In genomic region chr9:70729544-70729943, GRCm38 (mm10) we compare ENCODE assay signal across 17 mouse cellular contexts. TPM values are rescaled to one million over a fixed set of nuclear protein-coding genes. Genes with fewer than 3 reads are reported as not detected.
DNase-seq lines count a peak whose midpoint lies in the region; ATAC-seq and TF ChIP-seq lines count a peak whose summit lies in the region.
"Had no signal": no experiment of that assay in that cellular context is flagged by ENCODE, and none has a peak within 500 bp of the region (broad histone marks: within the 10 kb centered on the region; RNA-seq: fewer than 3 reads in every experiment).

No protein-coding gene starts in this region.

- WGBS in midbrain, embryonic 14.5 days = 8% methylated on average over 2 of the region's 2 CpGs
- 27% methylated on average over 2 of the region's 2 CpGs for WGBS in midbrain, postnatal 0 days

- no peaks in the 10 kb centered on the region for H3K27me3 ChIP-seq in midbrain, embryonic 14.5 days (ENCODE audit: control insufficient read depth, insufficient read depth, low read length)
- no peaks in the 10 kb centered on the region for H3K27me3 ChIP-seq in midbrain, postnatal 0 days (ENCODE audit: insufficient read depth, low read length)
- H3K27me3 ChIP-seq: heart, embryonic 13.5 days had no signal

- no peak overlapping the region for H3K27ac ChIP-seq in midbrain, embryonic 14.5 days (replicated peaks; ENCODE audit: low read depth, low read length)
- H3K27ac ChIP-seq in midbrain, postnatal 0 days (ENCODE audit: low read depth, low read length) = no peak overlapping the region

- peak; percentile 28 for DNase-seq in layer of hippocampus, adult 11-12 months (ENCODE audit: low spot score)
- DNase-seq in layer of hippocampus, postnatal 25 days (ENCODE audit: extremely low spot score in 1 of 2, low spot score in 1 of 2) = no peak
- peak; percentile 12 for DNase-seq in midbrain, embryonic 14.5 days
- no peak for DNase-seq in midbrain, postnatal 0 days (ENCODE audit: low spot score)
- peak; percentile 4 for DNase-seq in ZHBTc4 (ENCODE audit: low read depth, low spot score)
- peak; percentile 30 for DNase-seq in layer of hippocampus, adult 9-11 months
- no peak for DNase-seq in adipocyte (ENCODE audit: low spot score)
- DNase-seq: adrenal gland, postnatal 10 days; cerebellum, postnatal 36 days; gastrocnemius, postnatal 36 days; kidney, adult 9 months; liver, postnatal 0 days; lung, postnatal 4 days; spleen, adult 18-20 months; thymus, postnatal 36 days had no signal

- TF ChIP-seq CTCF in midbrain, postnatal 0 days (IDR thresholded peaks at IDR 0.05) = no peak

- ATAC-seq in midbrain, embryonic 14.5 days (ENCODE audit: low FRiP score, low TSS enrichment) = no peak
- ATAC-seq in midbrain, postnatal 0 days (ENCODE audit: low FRiP score) = no peak
- ATAC-seq: liver, postnatal 0 days had no signal

- no peak overlapping the region for H3K9ac ChIP-seq in midbrain, embryonic 14.5 days (replicated peaks; ENCODE audit: low read length)
- H3K9ac ChIP-seq in midbrain, postnatal 0 days (replicated peaks; ENCODE audit: low read length, poor library complexity, severe bottlenecking) = no peak overlapping the region
- H3K9ac ChIP-seq: heart, embryonic 13.5 days; liver, postnatal 0 days had no signal

- H3K36me3 ChIP-seq in midbrain, embryonic 14.5 days (ENCODE audit: control insufficient read depth, insufficient read depth, low read length) = no peaks in the 10 kb centered on the region
- no peaks in the 10 kb centered on the region for H3K36me3 ChIP-seq in midbrain, postnatal 0 days (ENCODE audit: insufficient read depth, low read length)

- 0 out of 2 replicates have a peak, but pooled peaks cover 7% of the 10 kb centered on the region for H3K4me1 ChIP-seq in midbrain, embryonic 14.5 days (ENCODE audit: control insufficient read depth, insufficient read depth, low read length)
- no peaks in the 10 kb centered on the region for H3K4me1 ChIP-seq in midbrain, postnatal 0 days (ENCODE audit: insufficient read depth, low read length)

- no peak overlapping the region for H3K4me3 ChIP-seq in midbrain, embryonic 14.5 days (replicated peaks; ENCODE audit: low read depth, low read length)
- H3K4me3 ChIP-seq in midbrain, postnatal 0 days (ENCODE audit: low read depth, low read length) = no peak overlapping the region
- H3K4me3 ChIP-seq: heart, embryonic 13.5 days; myocyte had no signal

- H3K9me3 ChIP-seq in midbrain, embryonic 14.5 days (ENCODE audit: control insufficient read depth, low read length) = no peaks in the 10 kb centered on the region
- no peaks in the 10 kb centered on the region for H3K9me3 ChIP-seq in midbrain, postnatal 0 days (ENCODE audit: low read length)
- H3K9me3 ChIP-seq: heart, embryonic 13.5 days had no signal

- H3K4me2 ChIP-seq in midbrain, embryonic 14.5 days (ENCODE audit: low read length) = no peak overlapping the region
- H3K4me2 ChIP-seq in midbrain, postnatal 0 days (ENCODE audit: low read depth, low read length, poor library complexity, severe bottlenecking) = no peak overlapping the region
- H3K4me2 ChIP-seq: heart, embryonic 13.5 days had no signal

RNA-seq across cellular contexts. Expression of gene Adam10, which starts 50.7 kb away (rescaled TPM):
- total RNA-seq in layer of hippocampus, postnatal 25 days (2021) = 10 to 100 TPM; 59.7 to 65.1 TPM
- 42.0 and 59.1 TPM in 2 replicates for polyA plus RNA-seq in midbrain, embryonic 14.5 days (2014; fragmentation: Nextera tagmentation; extraction: Ambion mirVana)
- 17.2 and 27.5 TPM in 2 replicates for total RNA-seq in midbrain, postnatal 0 days (2014; rRNA removed)
- 37.3 and 39.6 TPM in 2 replicates for polyA plus RNA-seq in midbrain, postnatal 0 days (2015; fragmentation: Nextera tagmentation; extraction: Ambion mirVana)

Comparison
In these comparisons a context has a peak if more than half of its experiments do, and no peak if none do; other contexts are left out.
1. DNase-seq: peak in layer of hippocampus, adult 11-12 months (single experiment), midbrain, embryonic 14.5 days (single experiment), ZHBTc4 (single experiment) and layer of hippocampus, adult 9-11 months (single experiment); none in layer of hippocampus, postnatal 25 days (0 of 2), midbrain, postnatal 0 days (single experiment) and adipocyte (single experiment).